ENCODE assay signal across 8 mouse cellular contexts in the genomic region with DNA sequence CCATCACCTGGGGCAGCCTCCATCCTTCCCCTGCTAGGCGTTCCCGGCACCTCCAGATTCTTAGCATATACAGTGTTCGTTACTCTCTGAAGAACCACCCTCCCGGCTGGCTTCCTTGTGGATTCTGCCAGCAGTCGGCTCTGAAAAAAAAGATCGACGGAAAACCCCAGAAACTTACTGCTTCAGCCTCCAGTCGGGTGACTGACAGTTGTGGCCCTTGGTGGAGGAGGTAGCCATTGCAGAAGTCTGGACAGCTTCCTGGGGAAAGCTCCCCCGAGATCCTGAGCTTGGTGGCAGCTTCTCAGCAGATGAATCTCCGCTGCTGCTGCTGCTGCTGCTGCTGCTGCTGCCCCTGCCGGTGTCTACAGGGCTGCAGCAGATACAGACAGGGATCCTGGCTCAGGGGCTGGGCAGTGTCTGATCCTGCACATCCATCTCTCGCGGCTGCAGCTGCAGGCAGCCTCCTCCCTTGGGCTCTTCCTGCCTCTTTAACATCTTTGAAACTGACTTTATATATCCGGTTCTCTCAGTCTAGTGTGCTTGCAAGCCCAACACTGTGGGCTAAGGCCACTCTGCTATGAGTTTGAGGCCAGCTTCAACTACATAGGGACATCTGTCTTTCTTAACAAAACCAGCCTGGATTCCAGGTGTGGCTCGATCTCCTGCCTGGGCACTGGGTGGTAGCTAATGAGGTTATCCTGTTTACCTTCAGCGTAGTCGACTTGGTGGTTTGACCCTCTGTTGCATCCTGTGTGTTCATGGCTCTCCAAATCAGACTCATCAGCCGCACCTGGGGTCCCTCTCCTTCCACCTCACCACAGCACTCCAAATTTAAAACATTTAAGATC. TPM values are rescaled to one million over a fixed set of nuclear protein-coding genes. Genes with fewer than 3 reads are reported as not detected.
DNase-seq lines count a peak whose midpoint lies in the region; ATAC-seq and TF ChIP-seq lines count a peak whose summit lies in the region.

No protein-coding gene starts in this region.

- no peak for TF ChIP-seq EP300 in stomach, postnatal 0 days (optimal IDR thresholded peaks at IDR 0.05)

- H3K4me3 ChIP-seq in lung, embryonic 15.5 days, result no peak overlapping the region
- H3K4me3 ChIP-seq in forebrain, embryonic 11.5 days (ENCODE audit: low read depth, low read length), result no peak overlapping the region
- no peak overlapping the region for H3K4me3 ChIP-seq in stomach, postnatal 0 days (ENCODE audit: low read depth, low read length)

- H3K27me3 ChIP-seq in lung, embryonic 15.5 days, result no peaks in the 10 kb centered on the region
- H3K27me3 ChIP-seq in forebrain, embryonic 11.5 days (ENCODE audit: control insufficient read depth, insufficient read depth, low read length), result 0 out of 2 replicates have a peak, but pooled peaks cover 2% of the 10 kb centered on the region
- no peaks in the 10 kb centered on the region for H3K27me3 ChIP-seq in stomach, postnatal 0 days (ENCODE audit: control insufficient read depth, insufficient read depth, low read length)

- no peaks in the 10 kb centered on the region for H3K9me3 ChIP-seq in lung, embryonic 15.5 days
- H3K9me3 ChIP-seq in forebrain, embryonic 11.5 days (ENCODE audit: control insufficient read depth, low read length), result no peaks in the 10 kb centered on the region
- no peaks in the 10 kb centered on the region for H3K9me3 ChIP-seq in stomach, postnatal 0 days (ENCODE audit: control insufficient read depth, low read length)

- WGBS in lung, embryonic 15.5 days, result 17% methylated on average over 18 of the region's 18 CpGs
- WGBS in forebrain, embryonic 11.5 days, result 24% methylated on average over 18 of the region's 18 CpGs
- 18% methylated on average over 18 of the region's 18 CpGs for WGBS in stomach, postnatal 0 days

- TF ChIP-seq CTCF in stomach, postnatal 0 days (IDR thresholded peaks at IDR 0.05; ENCODE audit: low read depth), result peak; percentile 39; the same call in 1 of the 2 replicates

- H3K4me2 ChIP-seq in lung, embryonic 15.5 days, result peak overlapping the region; percentile 18; the same call in 1 of the 2 replicates
- peak overlapping the region; percentile 31; the same call in 1 of the 2 replicates for H3K4me2 ChIP-seq in forebrain, embryonic 11.5 days (ENCODE audit: low read depth, low read length, severe bottlenecking)
- H3K4me2 ChIP-seq in stomach, postnatal 0 days (replicated peaks; ENCODE audit: low read depth), result no peak overlapping the region

- H3K9ac ChIP-seq in lung, embryonic 15.5 days, result no peak overlapping the region
- no peak overlapping the region; the same call in 1 of the 2 replicates for H3K9ac ChIP-seq in forebrain, embryonic 11.5 days (ENCODE audit: low read length)
- no peak overlapping the region for H3K9ac ChIP-seq in stomach, postnatal 0 days (ENCODE audit: low read length)

- H3K4me1 ChIP-seq in lung, embryonic 15.5 days, result peaks cover 40% of the 10 kb centered on the region
- H3K4me1 ChIP-seq in forebrain, embryonic 11.5 days (replicated peaks; ENCODE audit: control insufficient read depth, insufficient read depth, low read length), result peaks cover 5% of the 10 kb centered on the region
- H3K4me1 ChIP-seq in stomach, postnatal 0 days (replicated peaks; ENCODE audit: control insufficient read depth, insufficient read depth), result no peaks in the 10 kb centered on the region; the same call in 1 of the 2 replicates

- no peaks in the 10 kb centered on the region for H3K36me3 ChIP-seq in lung, embryonic 15.5 days
- H3K36me3 ChIP-seq in forebrain, embryonic 11.5 days (ENCODE audit: control insufficient read depth, insufficient read depth, low read length), result no peaks in the 10 kb centered on the region; the same call in 1 of the 2 replicates
- H3K36me3 ChIP-seq in stomach, postnatal 0 days (ENCODE audit: control insufficient read depth, insufficient read depth, low read length), result no peaks in the 10 kb centered on the region; the same call in 1 of the 2 replicates

- DNase-seq in lung, postnatal 36 days, result no peak
- no peak for DNase-seq in forebrain, embryonic 11.5 days (ENCODE audit: low spot score)
- peak; percentile 16 for DNase-seq in liver
- DNase-seq in stomach, postnatal 0 days (ENCODE audit: low spot score), result no peak
- no peak for DNase-seq in gastrocnemius, adult 8-10 months (ENCODE audit: low spot score in 2 of 2)
- no peak for DNase-seq in cerebellum, postnatal 4 days (ENCODE audit: low spot score in 2 of 2)
- no peak for DNase-seq in spleen, postnatal 14 days (ENCODE audit: low spot score in 2 of 2)

- ATAC-seq in lung, embryonic 15.5 days (ENCODE audit: borderline replicate concordance, extremely low read depth, low FRiP score, low TSS enrichment), result no peak
- ATAC-seq in forebrain, embryonic 11.5 days (replicated peaks; ENCODE audit: low FRiP score), result no peak
- ATAC-seq in stomach, postnatal 0 days (ENCODE audit: low FRiP score, low TSS enrichment), result no peak

- no peak overlapping the region; the same call in 1 of the 2 replicates for H3K27ac ChIP-seq in lung, embryonic 15.5 days
- no peak overlapping the region for H3K27ac ChIP-seq in forebrain, embryonic 11.5 days (ENCODE audit: low read depth, low read length)
- H3K27ac ChIP-seq in stomach, postnatal 0 days (replicated peaks), result no peak overlapping the region

RNA-seq across cellular contexts. Expression of a gene that starts 6.7 kb away (rescaled TPM):
- 102 and 106 TPM in 2 replicates for polyA plus RNA-seq in lung, embryonic 15.5 days (2015; fragmentation: Nextera tagmentation; extraction: Ambion mirVana)
- 152 and 163 TPM in 2 replicates for polyA plus RNA-seq in forebrain, embryonic 11.5 days (2014; fragmentation: Nextera tagmentation; extraction: Ambion mirVana)
- 45.0 and 48.1 TPM in 2 replicates for polyA plus RNA-seq in stomach, postnatal 0 days (2015; fragmentation: Nextera tagmentation; extraction: Ambion mirVana)
- total RNA-seq in gastrocnemius, adult 8-10 months (2022), result 10 to 100 TPM; 67.9 to 73.8 (median 69.8) TPM

RNA-seq across cellular contexts. Expression of a gene that starts 9.8 kb away (rescaled TPM):
- 12.1 and 13.8 TPM in 2 replicates for polyA plus RNA-seq in lung, embryonic 15.5 days (2015; fragmentation: Nextera tagmentation; extraction: Ambion mirVana)
- polyA plus RNA-seq in forebrain, embryonic 11.5 days (2014; fragmentation: Nextera tagmentation; extraction: Ambion mirVana), result 7.2 and 8.2 TPM in 2 replicates
- polyA plus RNA-seq in stomach, postnatal 0 days (2015; fragmentation: Nextera tagmentation; extraction: Ambion mirVana), result 9.1 and 9.5 TPM in 2 replicates
- 1 to 10 TPM; 3.0 to 4.6 (median 4.0) TPM for total RNA-seq in gastrocnemius, adult 8-10 months (2022)

RNA-seq across cellular contexts. Expression of a gene that starts 13.9 kb away (rescaled TPM):
- polyA plus RNA-seq in lung, embryonic 15.5 days (2015; fragmentation: Nextera tagmentation; extraction: Ambion mirVana), result 1.8 and 1.9 TPM in 2 replicates
- polyA plus RNA-seq in forebrain, embryonic 11.5 days (2014; fragmentation: Nextera tagmentation; extraction: Ambion mirVana), result 0.15 TPM in 1 of 2 replicates, not detected in the other
- polyA plus RNA-seq in stomach, postnatal 0 days (2015; fragmentation: Nextera tagmentation; extraction: Ambion mirVana), result 0.45 and 0.53 TPM in 2 replicates
- total RNA-seq in gastrocnemius, adult 8-10 months (2022), result under 1 TPM in 2 of 4 experiments, not detected in 2; 0.40 to 0.61 TPM

RNA-seq across cellular contexts. Expression of a gene that starts 23.7 kb away (rescaled TPM):
- 2.0 and 3.2 TPM in 2 replicates for polyA plus RNA-seq in lung, embryonic 15.5 days (2015; fragmentation: Nextera tagmentation; extraction: Ambion mirVana)
- polyA plus RNA-seq in forebrain, embryonic 11.5 days (2014; fragmentation: Nextera tagmentation; extraction: Ambion mirVana), result 0.15 and 0.87 TPM in 2 replicates
- polyA plus RNA-seq in stomach, postnatal 0 days (2015; fragmentation: Nextera tagmentation; extraction: Ambion mirVana), result 2.1 and 2.6 TPM in 2 replicates
- total RNA-seq in gastrocnemius, adult 8-10 months (2022), result under 1 TPM in 2 of 4 experiments, not detected in 2; 0.19 to 0.81 TPM

RNA-seq across cellular contexts. Expression of a gene that starts 37.0 kb away (rescaled TPM):
- polyA plus RNA-seq in lung, embryonic 15.5 days (2015; fragmentation: Nextera tagmentation; extraction: Ambion mirVana), result 0.44 and 1.0 TPM in 2 replicates
- 0.17 and 0.25 TPM in 2 replicates for polyA plus RNA-seq in forebrain, embryonic 11.5 days (2014; fragmentation: Nextera tagmentation; extraction: Ambion mirVana)
- 0.25 and 0.29 TPM in 2 replicates for polyA plus RNA-seq in stomach, postnatal 0 days (2015; fragmentation: Nextera tagmentation; extraction: Ambion mirVana)
- total RNA-seq in gastrocnemius, adult 8-10 months (2022), result not detected
